Mouse (Mus musculus): Measurements from ENCODE around the gene Ss18l1. TPM values are rescaled to one million over a fixed set of nuclear protein-coding genes. Genes with fewer than 3 reads are reported as not detected.

Gene Ss18l1
- total and polyA plus RNA-seq, 3 experiments = 3.1 to 4.3 TPM; not detected in 1

- TF ChIP-seq RAD21 (IDR thresholded peaks at IDR 0.05; ENCODE audit: low read depth, low read length) = no peak
- no peak for TF ChIP-seq POLR2A (IDR thresholded peaks at IDR 0.05; ENCODE audit: control insufficient read depth in 1 of 2, insufficient read depth in 1 of 2, low read depth in 1 of 2, low read length in 2 of 2, poor library complexity in 1 of 2)
- TF ChIP-seq ZC3H11A (IDR thresholded peaks at IDR 0.05; ENCODE audit: low read depth, low read length) = no peak
- TF ChIP-seq TCF12 (IDR thresholded peaks at IDR 0.05; ENCODE audit: low read depth, low read length) = no peak
- TF ChIP-seq SIN3A (IDR thresholded peaks at IDR 0.05; ENCODE audit: low read length) = peak; percentile 61; the same call in 1 of the 2 replicates
- TF ChIP-seq RCOR1 (IDR thresholded peaks at IDR 0.05; ENCODE audit: low read depth, low read length) = no peak
- TF ChIP-seq MYC (IDR thresholded peaks at IDR 0.05; ENCODE audit: low read depth, low read length) = no peak
- no peak for TF ChIP-seq TBP (IDR thresholded peaks at IDR 0.05; ENCODE audit: low read depth, low read length)
Measured at GRCm38 (mm10) chr2:180042858-180043515, 678 bp downstream of the Ss18l1 start (continued).

GRCm38 (mm10) chr2:180045283-180045682, 3.0 kb downstream of the Ss18l1 start:
- peaks cover 0 to 13% of the 10 kb centered on the region in 2 experiments; a peak in 2 of 4 replicates for H3K36me3 ChIP-seq (ENCODE audit: control insufficient read depth in 1 of 2, insufficient read depth in 2 of 2, low read length in 2 of 2)
- no peak overlapping the region for H3K9ac ChIP-seq (ENCODE audit: control insufficient read depth, low read depth, low read length, poor library complexity, severe bottlenecking)
- H3K27me3 ChIP-seq (ENCODE audit: control insufficient read depth in 1 of 2, insufficient read depth in 2 of 2, low read length in 2 of 2) = no peaks in the 10 kb centered on the region
- H3K4me1 ChIP-seq (ENCODE audit: control insufficient read depth in 1 of 2, insufficient read depth in 2 of 2, low read length in 2 of 2) = peaks cover 4 to 16% of the 10 kb centered on the region in 2 experiments; a peak in 3 of 4 replicates
- peaks cover 35% of the 10 kb centered on the region for H3K79me2 ChIP-seq (ENCODE audit: control insufficient read depth, insufficient read depth, low read length, poor library complexity)
- H3K27ac ChIP-seq (ENCODE audit: control insufficient read depth, low read depth, low read length) = no peak overlapping the region
- H3K4me3 ChIP-seq (ENCODE audit: control insufficient read depth in 1 of 2, insufficient read depth in 1 of 2, low read depth in 2 of 2, low read length in 2 of 2) = no peak overlapping the region
- H3K9me3 ChIP-seq (replicated peaks; ENCODE audit: insufficient read depth, low read length) = no peaks in the 10 kb centered on the region
- TF ChIP-seq SIN3A (IDR thresholded peaks at IDR 0.05; ENCODE audit: low read length) (peak; percentile 34; the same call in 1 of the 2 replicates), BHLHE40 (IDR thresholded peaks at IDR 0.05; ENCODE audit: borderline replicate concordance, low read depth, low read length) (no peak), SMC3 (IDR thresholded peaks at IDR 0.05; ENCODE audit: low read depth, low read length) (peak; percentile 82), RAD21 (IDR thresholded peaks at IDR 0.05; ENCODE audit: low read depth, low read length) (peak; percentile 36), CTCF (IDR thresholded peaks at IDR 0.05 in 2 of 3, conservative IDR thresholded peaks at IDR 0.05 in 1 of 3; ENCODE audit: control insufficient read depth in 1 of 3, insufficient read depth in 1 of 3, low read depth in 2 of 3, low read length in 3 of 3, poor library complexity in 1 of 3, severe bottlenecking in 1 of 3) (peak; percentile 55 to 73 (median 67)), ZKSCAN1 (IDR thresholded peaks at IDR 0.05; ENCODE audit: low read depth, low read length) (no peak)
- peak; percentile 73 for DNase-seq (ENCODE audit: low read depth, low spot score)

- no peak for TF ChIP-seq UBTF (IDR thresholded peaks at IDR 0.05; ENCODE audit: borderline replicate concordance, insufficient read depth, low read depth, low read length)
- TF ChIP-seq MEF2A (IDR thresholded peaks at IDR 0.05; ENCODE audit: extremely low read depth, insufficient replicate concordance, low read depth, low read length, poor library complexity, severe bottlenecking) = no peak
- no peak for TF ChIP-seq CHD2 (IDR thresholded peaks at IDR 0.05; ENCODE audit: low read length)
- TF ChIP-seq MYC (IDR thresholded peaks at IDR 0.05; ENCODE audit: low read depth, low read length) = no peak
- TF ChIP-seq GABPA (IDR thresholded peaks at IDR 0.05; ENCODE audit: low read depth, low read length) = no peak
- TF ChIP-seq ETS1 (IDR thresholded peaks at IDR 0.05; ENCODE audit: low read depth, low read length) = no peak
- TF ChIP-seq MXI1 (IDR thresholded peaks at IDR 0.05; ENCODE audit: low read depth, low read length) = no peak
- no peak for TF ChIP-seq USF1 (IDR thresholded peaks at IDR 0.05; ENCODE audit: low read depth, low read length)
- no peak for TF ChIP-seq E2F4 (IDR thresholded peaks at IDR 0.05; ENCODE audit: borderline replicate concordance, low read depth, low read length)
- no peak for TF ChIP-seq MAFK (IDR thresholded peaks at IDR 0.05; ENCODE audit: borderline replicate concordance, low read depth, low read length)
- peaks cover 0 to 4% of the 10 kb centered on the region in 2 experiments; a peak in 2 of 4 replicates for H3K36me3 ChIP-seq (ENCODE audit: control insufficient read depth in 1 of 2, insufficient read depth in 2 of 2, low read length in 2 of 2)
- H3K9ac ChIP-seq (ENCODE audit: control insufficient read depth, low read depth, low read length, poor library complexity, severe bottlenecking) = no peak overlapping the region
- no peaks in the 10 kb centered on the region for H3K27me3 ChIP-seq (ENCODE audit: control insufficient read depth in 1 of 2, insufficient read depth in 2 of 2, low read length in 2 of 2)
- H3K4me3 ChIP-seq (ENCODE audit: control insufficient read depth in 1 of 2, insufficient read depth in 1 of 2, low read depth in 2 of 2, low read length in 2 of 2) = no peak overlapping the region
- DNase-seq (ENCODE audit: low read depth, low spot score) = no peak
- H3K79me2 ChIP-seq (ENCODE audit: control insufficient read depth, insufficient read depth, low read length, poor library complexity) = peaks cover 15% of the 10 kb centered on the region
- H3K27ac ChIP-seq (ENCODE audit: control insufficient read depth, low read depth, low read length) = no peak overlapping the region
- peaks cover 0 to 7% of the 10 kb centered on the region in 2 experiments; a peak in 1 of 4 replicates for H3K4me1 ChIP-seq (ENCODE audit: control insufficient read depth in 1 of 2, insufficient read depth in 2 of 2, low read length in 2 of 2)
- H3K9me3 ChIP-seq (replicated peaks; ENCODE audit: insufficient read depth, low read length) = no peaks in the 10 kb centered on the region
Measured at GRCm38 (mm10) chr2:180047580-180047979, 5.3 kb downstream of the Ss18l1 start.

Data from MEL (cell line).